Comparison of ENCODE assay signal across 18 mouse cellular contexts in genomic region chr17:14407874-14408273, GRCm38 (mm10).
DNase-seq lines count a peak whose midpoint lies in the region; ATAC-seq and TF ChIP-seq lines count a peak whose summit lies in the region.
"Had no signal": no experiment of that assay in that cellular context is flagged by ENCODE, and none has a peak within 500 bp of the region (broad histone marks: within the 10 kb centered on the region; RNA-seq: fewer than 3 reads in every experiment).

No protein-coding gene starts in this region.

- 0 out of 2 replicates have a peak, but pooled peaks cover 10% of the 10 kb centered on the region for H3K27me3 ChIP-seq in heart, postnatal 0 days (ENCODE audit: control insufficient read depth, insufficient read depth, low read length)
- no peaks in the 10 kb centered on the region for H3K27me3 ChIP-seq in midbrain, embryonic 14.5 days (ENCODE audit: control insufficient read depth, insufficient read depth, low read length)
- H3K27me3 ChIP-seq in midbrain, embryonic 13.5 days, result no peaks in the 10 kb centered on the region
- H3K27me3 ChIP-seq in myocyte (ENCODE audit: control insufficient read depth, insufficient read depth, insufficient read length), result no peaks in the 10 kb centered on the region
- H3K27me3 ChIP-seq: liver, embryonic 13.5 days; lung, embryonic 15.5 days; neural tube, embryonic 13.5 days had no signal

- H3K4me2 ChIP-seq in heart, postnatal 0 days (ENCODE audit: low read depth, low read length), result no peak overlapping the region
- H3K4me2 ChIP-seq in midbrain, embryonic 14.5 days (ENCODE audit: low read length), result no peak overlapping the region
- no peak overlapping the region for H3K4me2 ChIP-seq in midbrain, embryonic 13.5 days (replicated peaks)
- no peak overlapping the region for H3K4me2 ChIP-seq in myocyte (ENCODE audit: low read depth)
- H3K4me2 ChIP-seq: hindbrain, embryonic 14.5 days; liver, embryonic 13.5 days; lung, embryonic 15.5 days; neural tube, embryonic 13.5 days had no signal

- intact Hi-C loops in heart, postnatal 14 days (cut with DNase I), result no loop called here

- no peak for TF ChIP-seq POLR2A in myocyte (IDR thresholded peaks at IDR 0.05; ENCODE audit: insufficient read length, low read depth)

- ATAC-seq in heart, postnatal 0 days (ENCODE audit: insufficient read depth, low read depth), result peak; percentile 63; the same call in 1 of the 2 replicates
- ATAC-seq in midbrain, embryonic 14.5 days (ENCODE audit: low FRiP score, low TSS enrichment), result no peak
- no peak for ATAC-seq in midbrain, embryonic 13.5 days

- H3K36me3 ChIP-seq in heart, postnatal 0 days (replicated peaks; ENCODE audit: control insufficient read depth, insufficient read depth, low read length), result no peaks in the 10 kb centered on the region
- no peaks in the 10 kb centered on the region for H3K36me3 ChIP-seq in midbrain, embryonic 14.5 days (ENCODE audit: control insufficient read depth, insufficient read depth, low read length)
- H3K36me3 ChIP-seq in midbrain, embryonic 13.5 days, result no peaks in the 10 kb centered on the region
- no peaks in the 10 kb centered on the region for H3K36me3 ChIP-seq in myocyte (ENCODE audit: control insufficient read depth, insufficient read depth)
- H3K36me3 ChIP-seq: liver, embryonic 13.5 days; lung, embryonic 15.5 days; midbrain, embryonic 10.5 days; neural tube, embryonic 13.5 days had no signal

- no peak overlapping the region for H3ac ChIP-seq in myocyte (ENCODE audit: control insufficient read depth, insufficient read length)

- no peak for TF ChIP-seq CTCF in heart, postnatal 0 days (IDR thresholded peaks at IDR 0.05; ENCODE audit: low read depth)

- H3K27ac ChIP-seq in heart, postnatal 0 days (ENCODE audit: low read depth), result no peak overlapping the region
- no peak overlapping the region for H3K27ac ChIP-seq in midbrain, embryonic 14.5 days (replicated peaks; ENCODE audit: low read depth, low read length)
- H3K27ac ChIP-seq in midbrain, embryonic 13.5 days, result no peak overlapping the region
- H3K27ac ChIP-seq: hindbrain, embryonic 14.5 days; liver, embryonic 13.5 days; lung, embryonic 15.5 days; midbrain, embryonic 10.5 days; neural tube, embryonic 13.5 days; stomach, postnatal 0 days had no signal

- H3K79me2 ChIP-seq in myocyte (ENCODE audit: control insufficient read depth, insufficient read depth), result no peaks in the 10 kb centered on the region

- DNase-seq in embryo, embryonic 11.5 days (ENCODE audit: low read depth, low spot score), result peak; percentile 17
- no peak for DNase-seq in embryo, embryonic 10.5 days (ENCODE audit: low spot score)
- DNase-seq in heart, postnatal 0 days (ENCODE audit: low spot score), result peak; percentile 29
- DNase-seq in heart, postnatal 14 days, result no peak
- DNase-seq in midbrain, embryonic 14.5 days, result peak; percentile 11
- DNase-seq in adrenal gland, adult 2 months, result no peak
- DNase-seq: cerebellum, adult 8-10 months; heart, postnatal 36 days; kidney, postnatal 36 days; liver, embryonic 13.5 days; right cerebral cortex, postnatal 4 days had no signal

- 17% methylated on average over 5 of the region's 5 CpGs for WGBS in heart, postnatal 0 days
- WGBS in midbrain, embryonic 14.5 days, result 68% methylated on average over 5 of the region's 5 CpGs
- 80% methylated on average over 5 of the region's 5 CpGs for WGBS in midbrain, embryonic 13.5 days

- no peak overlapping the region for H3K9ac ChIP-seq in heart, postnatal 0 days (replicated peaks; ENCODE audit: low read depth, low read length)
- no peak overlapping the region for H3K9ac ChIP-seq in midbrain, embryonic 14.5 days (replicated peaks; ENCODE audit: low read length)
- no peak overlapping the region for H3K9ac ChIP-seq in midbrain, embryonic 13.5 days (replicated peaks)
- H3K9ac ChIP-seq: hindbrain, embryonic 14.5 days; liver, embryonic 13.5 days; lung, embryonic 15.5 days; neural tube, embryonic 13.5 days had no signal

- no peaks in the 10 kb centered on the region for H3K9me3 ChIP-seq in heart, postnatal 0 days (replicated peaks; ENCODE audit: control insufficient read depth, low read length)
- no peaks in the 10 kb centered on the region for H3K9me3 ChIP-seq in midbrain, embryonic 14.5 days (ENCODE audit: control insufficient read depth, low read length)
- no peaks in the 10 kb centered on the region for H3K9me3 ChIP-seq in midbrain, embryonic 13.5 days
- H3K9me3 ChIP-seq: liver, embryonic 13.5 days; lung, embryonic 15.5 days; midbrain, embryonic 10.5 days; neural tube, embryonic 13.5 days had no signal

- TF ChIP-seq EP300 in heart, postnatal 0 days (IDR thresholded peaks at IDR 0.05; ENCODE audit: low read depth), result no peak

- H3K4me3 ChIP-seq in heart, postnatal 0 days (ENCODE audit: low read depth, low read length), result no peak overlapping the region
- H3K4me3 ChIP-seq in midbrain, embryonic 14.5 days (replicated peaks; ENCODE audit: low read depth, low read length), result no peak overlapping the region
- no peak overlapping the region for H3K4me3 ChIP-seq in midbrain, embryonic 13.5 days (replicated peaks)
- H3K4me3 ChIP-seq in myocyte, result no peak overlapping the region
- H3K4me3 ChIP-seq: liver, embryonic 13.5 days; lung, embryonic 15.5 days; midbrain, embryonic 10.5 days; neural tube, embryonic 13.5 days had no signal

- no peaks in the 10 kb centered on the region for H3K4me1 ChIP-seq in heart, postnatal 0 days (ENCODE audit: control insufficient read depth, insufficient read depth)
- H3K4me1 ChIP-seq in midbrain, embryonic 14.5 days (ENCODE audit: control insufficient read depth, insufficient read depth, low read length), result no peaks in the 10 kb centered on the region
- no peaks in the 10 kb centered on the region for H3K4me1 ChIP-seq in midbrain, embryonic 13.5 days (replicated peaks)
- H3K4me1 ChIP-seq: liver, embryonic 13.5 days; lung, embryonic 15.5 days; midbrain, embryonic 10.5 days; neural tube, embryonic 13.5 days had no signal

TF ChIP-seq in myocyte, 11 proteins besides CTCF, POLR2A, EP300 and RAD21:
- TF ChIP-seq MYOD1 (IDR thresholded peaks at IDR 0.05; ENCODE audit: control insufficient read depth in 1 of 3, insufficient read length in 2 of 3, low read depth in 2 of 3), result no peak
- TF ChIP-seq CEBPB (IDR thresholded peaks at IDR 0.05; ENCODE audit: insufficient read depth, poor library complexity, severe bottlenecking), result peak; percentile 31; the same call in 1 of the 2 replicates

Comparison
In these comparisons a context has a peak if more than half of its experiments do, and no peak if none do; other contexts are left out.
1. DNase-seq: peak in embryo, embryonic 11.5 days (single experiment), heart, postnatal 0 days (single experiment) and midbrain, embryonic 14.5 days (single experiment); none in embryo, embryonic 10.5 days (single experiment), heart, postnatal 14 days (0 of 2) and adrenal gland, adult 2 months (single experiment).